Mouse (Mus musculus): Measurements from ENCODE around the gene Anks1.
"Not testable (repeated sequence)": the region's sequence is repeated elsewhere in the genome, so short reads cannot be mapped to it uniquely, and the experiment has no call there.

Gene Anks1

DNA sequence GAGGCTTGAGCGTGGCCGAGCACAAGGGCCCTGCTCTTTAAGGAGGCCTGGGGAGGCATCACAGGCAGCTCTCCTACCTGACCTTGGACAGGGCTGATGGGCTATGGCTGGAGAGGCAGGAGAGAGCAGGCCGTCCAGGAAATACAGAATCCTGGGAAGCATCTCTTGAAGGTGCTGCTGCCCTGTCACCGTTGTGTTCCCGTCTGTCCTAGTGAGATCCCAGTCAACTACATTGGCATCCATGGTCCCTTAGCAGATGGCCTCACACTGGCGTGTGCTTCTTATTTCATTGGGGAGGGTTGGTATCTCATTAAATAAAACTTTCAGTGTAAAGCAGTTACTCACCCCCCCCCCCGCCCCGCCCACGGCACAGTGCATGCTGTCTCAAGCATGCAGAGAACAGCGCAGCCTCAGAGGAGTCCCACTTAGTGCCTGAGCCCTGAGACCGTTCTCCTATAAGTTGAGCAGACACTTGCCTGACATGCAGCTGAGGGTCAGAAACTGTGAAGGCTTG, 57.5 kb downstream of the Anks1 start:
- no peak for DNase-seq (ENCODE audit: low spot score in 2 of 2)

DNA sequence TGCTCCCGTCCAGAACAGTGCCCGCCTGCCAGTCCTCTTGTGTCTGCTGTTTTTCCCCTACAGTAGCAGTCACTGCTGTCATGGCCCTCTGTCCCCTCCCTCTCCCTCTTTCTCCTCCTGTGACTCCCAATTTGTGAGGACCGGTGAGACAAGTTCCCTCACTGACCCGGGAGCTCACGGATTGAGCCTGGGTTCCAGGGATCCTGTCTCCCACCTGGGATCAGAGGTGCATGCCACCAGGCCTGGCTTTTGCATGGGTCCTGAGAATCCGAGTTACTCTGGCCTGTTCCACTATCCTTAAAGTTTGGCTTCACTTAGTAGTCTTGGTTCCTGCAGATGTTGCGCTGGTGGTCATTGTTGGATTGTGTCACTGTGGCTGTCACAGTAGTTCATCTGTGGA, 58.4 kb downstream of the Anks1 start:
- no peak for DNase-seq (ENCODE audit: low spot score in 2 of 2)

DNA sequence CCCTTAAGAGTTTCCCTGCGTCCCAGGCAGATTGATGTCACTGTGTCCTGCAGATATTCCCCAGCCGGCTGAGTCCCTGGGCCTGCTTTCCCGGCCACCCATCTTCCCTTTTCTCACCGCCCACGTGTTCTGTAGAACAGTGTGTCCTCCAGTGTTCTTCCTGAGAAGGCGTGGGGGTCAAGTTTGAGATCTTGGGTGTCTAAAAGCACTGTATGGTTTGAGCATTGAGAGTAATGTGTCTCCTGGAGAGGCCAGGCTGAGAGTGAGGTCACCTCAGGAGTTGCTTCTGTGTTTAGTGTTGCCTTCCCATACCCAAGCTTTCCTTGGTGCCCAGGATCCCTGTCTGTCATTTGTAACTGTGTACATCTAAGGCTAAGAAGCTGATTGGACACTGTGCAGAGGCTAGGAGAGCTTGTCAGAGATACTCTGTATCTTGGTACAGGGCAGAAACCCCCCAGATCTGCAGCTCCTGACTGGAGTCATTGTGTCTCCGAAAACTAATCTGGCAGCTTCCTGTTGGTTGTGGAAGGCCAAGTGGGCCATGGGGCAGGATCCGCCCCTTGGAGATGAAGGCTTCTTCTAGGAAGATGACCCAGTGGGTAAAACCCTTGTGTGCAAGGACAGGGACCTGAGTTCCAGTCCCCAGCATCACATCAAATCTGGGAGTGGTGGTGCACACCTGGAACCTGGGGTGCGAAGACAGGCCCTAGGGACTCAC, 59.1 kb downstream of the Anks1 start:
- no peak for DNase-seq (ENCODE audit: low spot score in 2 of 2)

DNA sequence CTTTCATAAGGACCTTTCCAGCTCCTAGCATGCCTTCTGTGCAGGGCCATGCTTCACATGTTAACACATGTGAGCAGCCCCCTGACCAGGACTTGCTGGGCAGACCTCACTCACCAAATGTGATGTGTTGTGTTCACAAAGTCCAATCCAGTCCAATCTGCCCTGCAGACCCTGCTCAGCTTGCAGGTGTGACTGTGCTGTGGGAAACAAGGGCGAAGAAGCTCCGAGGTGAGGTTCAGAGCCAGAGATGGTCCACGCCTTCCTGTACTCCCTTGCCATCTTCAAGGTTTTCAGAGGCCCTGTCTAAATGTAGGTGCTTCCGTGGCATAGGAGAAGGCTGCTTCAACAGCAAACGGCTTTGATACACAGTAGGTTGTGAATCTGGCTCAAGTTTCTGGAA, 59.8 kb downstream of the Anks1 start:
- no peak for DNase-seq (ENCODE audit: low spot score in 2 of 2)

DNA sequence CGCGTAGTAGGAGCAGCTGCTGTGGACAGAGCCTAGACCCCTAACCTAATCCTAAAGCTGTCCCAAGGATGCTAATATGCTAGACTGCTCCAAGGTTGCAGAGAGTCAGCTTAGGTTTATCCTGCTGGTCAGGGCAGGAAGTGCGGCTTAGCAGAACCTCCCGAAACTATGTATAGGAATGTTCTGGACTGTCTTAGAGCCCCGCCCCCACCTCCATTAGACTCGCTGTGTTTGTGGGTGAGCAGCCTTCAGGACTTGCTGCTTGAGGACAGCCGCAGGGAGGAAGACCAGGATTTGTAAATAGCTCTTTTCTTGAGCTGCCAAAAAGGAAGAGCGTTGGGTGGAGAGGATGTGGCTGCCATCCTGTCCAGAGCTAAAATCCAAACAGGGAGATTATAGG, 60.3 kb downstream of the Anks1 start:
- DNase-seq (ENCODE audit: low spot score in 2 of 2) = no peak

DNA sequence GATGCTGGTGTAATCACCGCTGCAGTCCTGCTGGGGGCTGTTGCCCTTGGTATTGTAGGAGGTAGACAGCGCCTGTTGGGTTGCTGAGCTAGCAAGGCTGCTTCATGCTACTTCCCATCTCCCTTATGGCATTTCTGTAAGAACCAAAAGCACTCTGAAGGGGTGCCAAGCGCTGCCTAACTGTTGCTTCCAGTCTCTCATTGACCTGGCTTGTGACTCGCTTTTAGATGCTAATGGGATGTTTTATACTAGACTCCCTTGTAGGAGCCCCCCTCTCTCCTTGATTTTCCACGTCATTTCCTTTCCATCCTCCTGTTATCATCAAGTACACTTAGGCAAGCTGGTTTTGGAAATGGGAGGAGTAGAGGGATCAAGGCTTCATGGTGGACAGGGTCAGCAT, 60.8 kb downstream of the Anks1 start:
- no peak for DNase-seq (ENCODE audit: low spot score in 2 of 2)

GRCm38 (mm10) chr17:27970305-27970704, 61.2 kb downstream of the Anks1 start:
- DNase-seq (ENCODE audit: low spot score in 2 of 2) = no peak

- peak in 1 of 2 experiments; percentile 50 for DNase-seq (ENCODE audit: low spot score in 2 of 2)
Measured at GRCm38 (mm10) chr17:27971496-27971895, 62.4 kb downstream of the Anks1 start.

- DNase-seq (ENCODE audit: low spot score in 2 of 2) = no peak
Measured at GRCm38 (mm10) chr17:27973337-27973736, 64.2 kb downstream of the Anks1 start.

GRCm38 (mm10) chr17:27976266-27976665, 67.2 kb downstream of the Anks1 start:
- DNase-seq (ENCODE audit: low spot score in 2 of 2) = peak in 1 of 2 experiments; percentile 37

GRCm38 (mm10) chr17:27977008-27977636, 68.0 kb downstream of the Anks1 start:
- no peak for DNase-seq (ENCODE audit: low spot score in 2 of 2)

DNA sequence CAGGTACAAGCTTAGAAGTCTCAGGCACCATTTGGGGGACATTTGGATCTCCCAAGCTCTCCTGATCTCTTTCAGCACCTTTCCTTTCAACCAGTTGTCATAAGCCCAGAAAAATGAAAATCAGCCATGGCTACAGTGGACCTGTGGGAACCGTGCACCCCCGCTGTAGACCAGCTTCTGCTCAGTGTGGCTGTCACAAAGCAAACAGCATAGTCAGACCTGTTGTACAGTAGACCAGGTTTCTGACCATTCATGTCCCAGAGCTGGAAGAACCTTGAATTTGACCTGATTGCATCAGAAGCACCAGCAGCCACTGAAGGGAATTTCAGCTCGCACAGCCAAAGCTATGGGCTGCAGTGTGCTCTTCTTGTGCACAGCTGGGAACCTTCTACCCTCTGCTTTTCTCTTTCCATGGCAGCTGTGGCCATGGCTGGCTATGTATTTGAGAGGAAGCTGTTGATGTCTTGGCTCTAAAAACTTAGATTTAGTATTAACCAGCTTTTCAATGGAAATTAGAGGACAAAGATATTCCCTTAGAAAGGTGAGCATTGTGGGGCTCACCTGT, 71.4 kb downstream of the Anks1 start:
- no peak for DNase-seq (ENCODE audit: low spot score in 2 of 2)

GRCm38 (mm10) chr17:27981451-27982069, 72.5 kb downstream of the Anks1 start:
- no peak for DNase-seq (ENCODE audit: low spot score in 2 of 2)

DNA sequence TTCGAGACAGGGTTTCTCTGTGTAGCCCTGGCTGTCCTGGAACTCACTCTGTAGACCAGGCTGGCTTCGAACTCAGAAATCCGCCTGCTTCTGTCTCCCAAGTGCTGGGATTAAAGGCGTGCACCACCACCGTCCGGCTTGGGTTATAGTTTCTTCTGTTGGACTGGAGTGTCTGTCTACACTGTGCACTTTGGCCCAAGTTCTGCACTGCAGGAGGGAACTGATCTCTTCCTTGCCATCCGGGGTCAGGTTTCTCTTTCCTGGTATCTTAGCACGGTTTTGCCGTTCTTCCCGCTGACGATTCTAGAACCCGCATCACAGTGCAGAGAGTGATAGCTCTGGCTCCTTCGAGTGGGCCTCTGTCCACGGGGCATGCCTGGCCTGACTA, 73.0 kb downstream of the Anks1 start:
- not testable (repeated sequence) for DNase-seq (ENCODE audit: low spot score in 2 of 2)

- no peak for DNase-seq (ENCODE audit: low spot score in 2 of 2)
Measured at GRCm38 (mm10) chr17:27982712-27983266, 73.7 kb downstream of the Anks1 start.

DNA sequence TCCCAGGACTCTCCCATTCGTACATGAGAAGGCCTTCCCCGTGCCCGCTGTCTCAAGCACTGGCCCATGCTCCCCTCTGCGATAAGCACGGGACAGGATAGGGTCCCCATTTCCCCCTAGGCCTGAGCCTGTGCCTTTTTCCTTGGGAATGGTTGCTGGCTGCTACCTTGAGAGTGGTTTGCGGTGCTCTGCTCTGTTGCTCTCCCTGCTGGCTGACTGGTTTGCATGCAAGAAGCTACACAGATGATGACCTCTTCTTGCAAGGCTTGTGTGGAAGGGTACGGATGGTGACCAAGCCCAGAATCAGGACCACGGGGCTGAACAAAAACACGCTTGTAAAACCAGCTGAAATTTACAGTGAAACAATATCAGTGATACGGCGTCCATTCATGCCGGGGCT, 75.3 kb downstream of the Anks1 start:
- no peak for DNase-seq (ENCODE audit: low spot score in 2 of 2)

- no peak for DNase-seq (ENCODE audit: low spot score in 2 of 2)
Measured at GRCm38 (mm10) chr17:27986106-27986505, 77.0 kb downstream of the Anks1 start.

GRCm38 (mm10) chr17:27989807-27990542, 80.9 kb downstream of the Anks1 start:
- DNase-seq (ENCODE audit: low spot score in 2 of 2) = peak; percentile 72 to 74

DNA sequence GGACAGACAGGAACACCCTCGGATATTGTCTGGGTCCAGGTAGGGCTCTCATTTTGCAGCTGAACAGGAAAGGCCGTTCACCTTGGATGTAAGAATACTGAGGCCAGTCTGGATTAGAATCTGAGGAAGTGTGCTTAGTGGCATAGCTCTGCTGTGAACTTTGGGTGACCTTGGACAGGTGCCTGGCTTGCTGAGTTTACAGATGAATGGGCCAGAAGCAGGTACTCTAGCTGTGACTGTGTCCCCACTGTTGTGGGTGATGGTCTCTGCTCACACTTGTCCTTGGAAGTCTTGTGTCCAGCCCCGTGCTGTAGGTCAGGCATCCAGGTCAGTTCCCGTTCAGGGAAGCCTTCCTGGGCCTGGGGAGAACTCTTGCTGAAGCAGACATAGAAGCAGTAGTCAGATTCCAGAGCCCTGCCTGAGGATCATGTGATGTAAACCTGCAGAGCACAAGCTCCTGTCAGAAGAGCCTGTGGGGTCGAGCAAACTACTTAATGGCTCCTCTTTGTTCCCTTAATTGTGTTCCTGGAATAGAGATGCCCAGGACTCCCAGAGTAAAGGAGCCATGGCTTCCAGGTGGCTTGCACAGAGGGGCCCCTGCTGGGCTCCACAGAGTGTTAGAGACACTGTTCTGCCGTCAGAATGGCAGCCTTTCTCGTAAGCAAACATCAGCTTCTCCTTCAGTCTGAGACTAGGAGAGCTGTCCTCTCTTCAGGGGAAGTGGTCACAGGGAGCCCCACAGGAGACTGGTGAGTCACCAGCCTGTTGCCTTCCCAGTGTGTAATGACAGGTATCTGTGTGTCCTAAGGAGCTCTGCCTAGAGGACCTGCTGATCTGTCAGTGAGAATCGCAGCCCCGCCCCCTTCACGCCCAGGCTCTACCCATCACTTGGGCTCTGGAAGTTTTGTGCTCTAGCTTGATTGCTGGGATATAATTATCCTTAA, 85.2 kb downstream of the Anks1 start:
- DNase-seq (ENCODE audit: low spot score in 2 of 2) = no peak

- no peak for DNase-seq (ENCODE audit: low spot score in 2 of 2)
Measured at GRCm38 (mm10) chr17:27996320-27996719, 87.2 kb downstream of the Anks1 start.

Measured in urinary bladder, adult 18-20 months (tissue).